Mouse (Mus musculus) midbrain, embryonic 16.5 days (tissue): ENCODE measurements at regions not wholly inside any gene's neighbourhood (a gene's known extent, or its start where the extent isn't known, plus 50 kb on each side); places are given as distances from the start of the nearest gene placed in this dataset.

Experiments used
- ATAC-seq: fragments of 200-750 bp; cut with Nextera tagmentation; 2 replicates; pipeline ENCODE4 v1.8.0; 2017; ENCODE audit warnings: moderate TSS enrichment
- H3K27ac ChIP-seq: fragments of 300-500 bp; sonication (generic); 2 replicates; pipeline ENCODE4 v1.5.1; 2014; ENCODE audit warnings: mild to moderate bottlenecking, low read length, mixed read lengths
- H3K27me3 ChIP-seq: fragments of 300-500 bp; sonication (generic); 2 replicates; pipeline ENCODE4 v1.6.1; 2014; ENCODE audit warnings: low read depth, low read length, mixed read lengths; ENCODE audit not compliant: control insufficient read depth, insufficient read depth
- H3K36me3 ChIP-seq: fragments of 300-500 bp; sonication (generic); 2 replicates; pipeline ENCODE4 v1.6.1; 2014; ENCODE audit warnings: mild to moderate bottlenecking, low read length, moderate library complexity, mixed read lengths; ENCODE audit not compliant: control insufficient read depth, insufficient read depth
- H3K4me1 ChIP-seq: fragments of 300-500 bp; sonication (generic); 2 replicates; pipeline ENCODE4 v1.6.1; 2014; ENCODE audit warnings: mild to moderate bottlenecking, low read length, mixed read lengths; ENCODE audit not compliant: control insufficient read depth, insufficient read depth
- H3K4me2 ChIP-seq: fragments of 300-500 bp; sonication (generic); 2 replicates; pipeline ENCODE4 v1.6.1; 2014; ENCODE audit warnings: mild to moderate bottlenecking, low read length, mixed read lengths
- H3K4me3 ChIP-seq: fragments of 300-500 bp; sonication (generic); 2 replicates; pipeline ENCODE4 v1.5.1; 2014; ENCODE audit warnings: low read depth, mild to moderate bottlenecking, low read length, moderate library complexity, mixed read lengths
- H3K9ac ChIP-seq: fragments of 300-500 bp; sonication (generic); 2 replicates; pipeline ENCODE4 v1.6.1; 2014; ENCODE audit warnings: low read depth, low read length, mixed read lengths
- H3K9me3 ChIP-seq: fragments of 300-500 bp; sonication (generic); replicated peaks from 2 replicates; pipeline ENCODE4 v1.6.1; 2014; ENCODE audit warnings: mild to moderate bottlenecking, low read length, mixed read lengths; ENCODE audit not compliant: control insufficient read depth, poor library complexity, severe bottlenecking
- WGBS: fragments of 180-500 bp; shearing (Covaris S2); extraction: QIAGEN DNeasy Blood & Tissue Kit; methylation state at CpG from one replicate; pipeline ENCODE4 v1.1.7; 2014; 5-methylcytosine and 5-hydroxymethylcytosine counted together

- ATAC-seq, result no peak
Measured at GRCm38 (mm10) chr3:148679121-148679520, 311.2 kb downstream of the Adgrl2 start.

GRCm38 (mm10) chr3:148676025-148676424 lies 314.3 kb downstream of the Adgrl2 start:
- Histone ChIP-seq H3K27ac (no peak overlapping the region), H3K27me3 (no peaks in the 10 kb centered on the region), H3K4me2 (no peak overlapping the region), H3K36me3 (no peaks in the 10 kb centered on the region), H3K9ac (no peak overlapping the region), H3K9me3 (no peaks in the 10 kb centered on the region), H3K4me3 (no peak overlapping the region), H3K4me1 (no peaks in the 10 kb centered on the region)
- ATAC-seq, result no peak
- 60% methylated on average over 2 of the region's 2 CpGs for WGBS

More at GRCm38 (mm10) chr3:148679121-148679520, 311.2 kb downstream of the Adgrl2 start:
- Histone ChIP-seq H3K27ac (no peak overlapping the region), H3K4me2 (no peak overlapping the region), H3K4me1 (no peaks in the 10 kb centered on the region), H3K4me3 (no peak overlapping the region), H3K36me3 (no peaks in the 10 kb centered on the region), H3K9me3 (no peaks in the 10 kb centered on the region), H3K27me3 (no peaks in the 10 kb centered on the region), H3K9ac (no peak overlapping the region)
- WGBS, result 36% methylated on average over 2 of the region's 2 CpGs

DNA sequence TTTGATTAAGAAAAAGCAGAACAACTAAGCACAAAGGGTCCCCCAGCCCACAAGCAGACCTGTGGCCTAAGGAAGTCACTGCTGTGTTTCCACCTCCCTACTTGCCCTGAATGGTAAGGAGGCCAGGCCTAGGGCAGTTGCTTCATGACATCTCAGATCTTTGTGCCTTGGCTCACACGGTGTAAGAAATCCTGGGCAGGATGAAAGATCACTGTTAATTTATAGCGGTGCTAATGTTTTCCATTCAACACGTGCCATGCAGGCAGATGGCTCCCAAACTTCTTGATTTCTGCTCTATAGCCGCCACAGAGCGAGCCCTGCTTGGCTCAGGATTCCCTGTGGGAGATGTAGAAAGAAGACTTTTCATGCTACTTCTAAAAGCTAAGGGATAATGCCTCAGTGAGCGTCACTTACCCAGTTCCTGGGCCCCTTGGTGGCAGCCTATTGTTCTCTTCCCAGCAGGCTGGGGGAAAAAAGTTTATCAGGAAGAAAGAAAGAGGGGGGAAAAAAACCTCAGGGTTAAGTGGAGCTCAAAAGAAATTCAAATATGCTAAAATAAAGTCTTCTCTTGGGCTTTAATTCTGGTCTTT lies 327.4 kb downstream of the Adgrl2 start:
- no peak for ATAC-seq
- Histone ChIP-seq H3K27me3 (no peaks in the 10 kb centered on the region), H3K9me3 (no peaks in the 10 kb centered on the region), H3K9ac (no peak overlapping the region), H3K36me3 (no peaks in the 10 kb centered on the region), H3K4me1 (peaks cover 4% of the 10 kb centered on the region; the same call in 1 of the 2 replicates), H3K4me2 (no peak overlapping the region), H3K27ac (no peak overlapping the region), H3K4me3 (no peak overlapping the region)
- WGBS, result 7% methylated on average over 6 of the region's 6 CpGs

DNA sequence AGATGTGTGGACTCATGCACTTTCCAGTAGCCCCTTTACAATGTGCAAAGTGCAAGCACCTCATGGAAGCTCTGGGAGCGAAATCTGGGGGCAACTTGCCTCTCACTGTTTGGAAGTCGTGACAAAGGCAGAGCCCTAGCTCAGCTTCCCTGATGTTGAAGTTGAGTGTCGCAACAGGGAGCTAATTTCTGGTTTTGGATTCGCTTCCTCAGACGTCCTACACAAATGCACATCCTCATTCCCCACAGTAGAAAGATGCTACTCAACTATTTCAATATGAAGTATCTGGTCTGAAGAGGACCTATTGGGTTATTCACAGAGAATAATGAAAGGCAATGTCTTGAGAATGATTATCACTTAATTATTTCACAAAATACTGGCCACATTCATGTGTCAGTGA lies 331.3 kb downstream of the Adgrl2 start:
- Histone ChIP-seq H3K9ac (no peak overlapping the region), H3K4me3 (no peak overlapping the region), H3K4me1 (peaks cover 4% of the 10 kb centered on the region; the same call in 1 of the 2 replicates), H3K27me3 (no peaks in the 10 kb centered on the region), H3K27ac (no peak overlapping the region), H3K9me3 (no peaks in the 10 kb centered on the region), H3K4me2 (no peak overlapping the region), H3K36me3 (no peaks in the 10 kb centered on the region)
- WGBS, result 90% methylated on average over 5 of the region's 5 CpGs
- ATAC-seq, result no peak

- no peaks in the 10 kb centered on the region for H3K36me3 ChIP-seq
- no peak overlapping the region for H3K9ac ChIP-seq
- H3K27ac ChIP-seq, result no peak overlapping the region
- no peaks in the 10 kb centered on the region for H3K27me3 ChIP-seq
- no peak for ATAC-seq
- H3K4me1 ChIP-seq, result peaks cover 4% of the 10 kb centered on the region; the same call in 1 of the 2 replicates
- H3K9me3 ChIP-seq, result no peaks in the 10 kb centered on the region
- 85% methylated on average over 8 of the region's 8 CpGs for WGBS
- no peak overlapping the region for H3K4me3 ChIP-seq
- H3K4me2 ChIP-seq, result no peak overlapping the region
Measured at GRCm38 (mm10) chr3:148658368-148658767, 332.0 kb downstream of the Adgrl2 start.

- no peak overlapping the region for H3K4me3 ChIP-seq
- no peak overlapping the region for H3K9ac ChIP-seq
- no peaks in the 10 kb centered on the region for H3K36me3 ChIP-seq
- H3K4me2 ChIP-seq, result no peak overlapping the region
- WGBS, result 82% methylated on average over 7 of the region's 7 CpGs
- ATAC-seq, result no peak
- no peak overlapping the region for H3K27ac ChIP-seq
- H3K4me1 ChIP-seq, result no peaks in the 10 kb centered on the region
- no peaks in the 10 kb centered on the region for H3K27me3 ChIP-seq
- H3K9me3 ChIP-seq, result no peaks in the 10 kb centered on the region
Measured at GRCm38 (mm10) chr3:148656187-148656586, 334.2 kb downstream of the Adgrl2 start.

DNA sequence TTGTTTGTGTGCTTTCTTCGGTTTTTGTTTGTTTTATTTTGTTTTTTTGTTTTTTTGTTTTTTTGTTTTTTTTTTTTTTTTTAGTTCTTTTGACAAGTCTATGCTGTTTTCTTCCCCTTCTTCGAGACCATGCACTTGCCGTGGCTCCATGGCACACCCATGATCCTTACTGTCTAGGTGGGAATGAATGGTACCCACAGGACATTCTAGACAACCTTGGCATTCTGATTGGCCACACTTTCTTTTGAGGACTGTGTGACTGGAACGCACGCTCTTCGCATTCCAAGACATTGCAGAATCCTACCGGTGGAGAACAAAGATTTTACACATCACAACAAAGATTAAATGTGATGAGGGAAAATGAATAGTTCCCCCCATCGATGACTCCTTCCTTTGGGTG lies 340.1 kb downstream of the Adgrl2 start:
- H3K27ac ChIP-seq, result no peak overlapping the region
- ATAC-seq, result no peak
- H3K9ac ChIP-seq, result no peak overlapping the region
- 44% methylated on average over 8 of the region's 8 CpGs for WGBS
- H3K4me3 ChIP-seq, result no peak overlapping the region
- H3K4me2 ChIP-seq, result no peak overlapping the region
- no peaks in the 10 kb centered on the region for H3K9me3 ChIP-seq
- H3K4me1 ChIP-seq, result no peaks in the 10 kb centered on the region
- no peaks in the 10 kb centered on the region for H3K36me3 ChIP-seq
- no peaks in the 10 kb centered on the region for H3K27me3 ChIP-seq

DNA sequence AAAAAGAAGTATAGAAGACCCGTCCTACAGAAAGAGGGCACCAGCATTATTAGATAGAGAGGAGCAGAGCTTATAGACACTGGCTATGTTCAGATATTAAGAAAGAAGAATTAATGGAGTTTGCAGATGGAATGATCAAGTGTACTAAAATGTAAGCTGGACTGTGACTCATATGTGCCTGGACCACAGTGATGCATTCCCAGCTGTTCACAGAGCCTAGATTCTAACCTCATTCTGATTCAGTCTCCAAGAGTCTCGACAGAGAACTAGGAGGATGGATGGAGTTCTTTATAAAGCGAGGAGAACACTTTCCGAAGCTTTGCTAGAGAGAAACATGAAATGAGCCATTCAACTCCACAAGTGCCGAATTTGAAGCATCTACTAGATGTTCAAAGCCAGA lies 345.4 kb downstream of the Adgrl2 start:
- no peak for ATAC-seq
- H3K9ac ChIP-seq, result no peak overlapping the region
- no peaks in the 10 kb centered on the region for H3K27me3 ChIP-seq
- H3K4me1 ChIP-seq, result peaks cover 4% of the 10 kb centered on the region; the same call in 1 of the 2 replicates
- no peaks in the 10 kb centered on the region for H3K9me3 ChIP-seq
- H3K27ac ChIP-seq, result no peak overlapping the region
- H3K4me3 ChIP-seq, result no peak overlapping the region
- WGBS, result 94% methylated on average over 5 of the region's 5 CpGs
- no peak overlapping the region for H3K4me2 ChIP-seq
- no peaks in the 10 kb centered on the region for H3K36me3 ChIP-seq

- WGBS, result 60% methylated on average over 3 of the region's 3 CpGs
- H3K36me3 ChIP-seq, result no peaks in the 10 kb centered on the region
Measured at GRCm38 (mm10) chr3:148641581-148641980, 348.8 kb downstream of the Adgrl2 start.

More at GRCm38 (mm10) chr3:148641581-148641980, 348.8 kb downstream of the Adgrl2 start:
- no peak for ATAC-seq
- Histone ChIP-seq H3K4me1 (peaks cover 4% of the 10 kb centered on the region; the same call in 1 of the 2 replicates), H3K27ac (no peak overlapping the region), H3K4me3 (no peak overlapping the region), H3K9ac (no peak overlapping the region), H3K9me3 (no peaks in the 10 kb centered on the region), H3K27me3 (no peaks in the 10 kb centered on the region), H3K4me2 (no peak overlapping the region)
